Mouse (Mus musculus) lung, postnatal 0 days (tissue): Measurements from ENCODE around the gene Scn5a.

Source experiments
- CTCF ChIP-seq: IDR thresholded peaks from 2 replicates; pipeline ENCODE4 v1.5.1; 2016; ENCODE audit warnings: antibody characterized with exemption, mild to moderate bottlenecking
- EP300 ChIP-seq: IDR thresholded peaks from 2 replicates; pipeline ENCODE4 v1.6.1; 2016; ENCODE audit warnings: antibody characterized with exemption, mild to moderate bottlenecking, control low read depth

DNA sequence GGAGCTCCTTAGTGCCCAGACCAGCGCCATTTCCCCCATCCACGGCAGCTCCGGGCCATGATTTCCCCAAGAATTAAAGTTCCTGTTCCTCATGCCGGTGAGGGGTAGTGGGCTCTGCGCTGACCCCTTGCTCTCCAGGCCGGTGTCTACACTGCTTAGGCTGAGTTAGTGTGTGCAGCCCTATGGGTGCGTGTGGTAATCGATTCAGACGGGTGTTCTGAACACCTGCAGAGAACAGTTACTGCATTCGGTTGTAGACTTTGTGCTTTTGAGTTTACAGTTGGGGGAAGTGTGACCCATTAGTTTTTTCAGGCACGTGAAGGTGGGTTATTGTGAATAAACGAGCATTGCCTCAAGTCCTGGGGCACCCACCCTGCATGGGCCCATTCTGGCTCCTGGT lies 140.8 kb downstream of the Scn5a start:
- TF ChIP-seq CTCF (no peak), EP300 (no peak)
